Comparison of ENCODE assay signal across 16 mouse cellular contexts in genomic region chr14:76672442-76672841, GRCm38 (mm10).
"Had no signal": no experiment of that assay in that cellular context is flagged by ENCODE, and none has a peak within 500 bp of the region (broad histone marks: within the 10 kb centered on the region; RNA-seq: fewer than 3 reads in every experiment).

No protein-coding gene starts in this region.

- H3K27ac ChIP-seq: intestine, embryonic 15.5 days; layer of hippocampus, adult 2 months; left cerebral cortex, adult 2 months; lung, embryonic 15.5 days; macrophage; midbrain, embryonic 13.5 days; neural tube, embryonic 15.5 days; stomach, postnatal 0 days had no signal

- H3K9ac ChIP-seq: intestine, embryonic 15.5 days; lung, embryonic 15.5 days; midbrain, embryonic 13.5 days; neural tube, embryonic 15.5 days had no signal

- H3K4me2 ChIP-seq: intestine, embryonic 15.5 days; lung, embryonic 15.5 days; midbrain, embryonic 13.5 days; neural tube, embryonic 15.5 days had no signal

- H3K4me3 ChIP-seq: intestine, embryonic 15.5 days; layer of hippocampus, adult 2 months; left cerebral cortex, adult 2 months; lung, embryonic 15.5 days; midbrain, embryonic 13.5 days; myocyte; neural tube, embryonic 15.5 days had no signal

- H3K4me1 ChIP-seq: neural tube, embryonic 15.5 days had no signal

- H3K9me3 ChIP-seq: intestine, embryonic 15.5 days; lung, embryonic 15.5 days; megakaryocyte, embryonic 14.5 days; midbrain, embryonic 13.5 days; neural tube, embryonic 15.5 days had no signal

- H3K27me3 ChIP-seq: intestine, embryonic 15.5 days; lung, embryonic 15.5 days; midbrain, embryonic 13.5 days; neural tube, embryonic 15.5 days had no signal

- DNase-seq: kidney, adult 18-20 months; kidney, postnatal 10 days; kidney, postnatal 4 days; lung, postnatal 14 days; right cerebral cortex, adult 18-20 months; thymus, postnatal 25 days had no signal

- ATAC-seq: intestine, embryonic 15.5 days; midbrain, embryonic 13.5 days had no signal

- H3K36me3 ChIP-seq: intestine, embryonic 15.5 days; lung, embryonic 15.5 days; midbrain, embryonic 13.5 days; neural tube, embryonic 15.5 days had no signal
